Mouse (Mus musculus) ES-Bruce4 (cell line): ENCODE results near the gene Clec3b. TPM values are rescaled to one million over a fixed set of nuclear protein-coding genes. Genes with fewer than 3 reads are reported as not detected.

Source experiments
- H3K27ac ChIP-seq: 2 replicates; pipeline ENCODE4 v1.5.1; 2012; ENCODE audit warnings: low read length, inconsistent platforms; ENCODE audit not compliant: insufficient read depth
- H3K27me3 ChIP-seq: 2 replicates; pipeline ENCODE4 v1.6.1; 2012; ENCODE audit warnings: mild to moderate bottlenecking, low read length, inconsistent platforms; ENCODE audit not compliant: control insufficient read depth, poor library complexity, insufficient read depth, severe bottlenecking
- H3K36me3 ChIP-seq: 2 replicates; pipeline ENCODE4 v1.6.1; 2012; ENCODE audit warnings: inconsistent platforms, mild to moderate bottlenecking, low read length, moderate library complexity; ENCODE audit not compliant: control insufficient read depth, poor library complexity, insufficient read depth, severe bottlenecking
- H3K4me1 ChIP-seq: one replicate; pipeline ENCODE4 v1.8.1; 2011; ENCODE audit warnings: low read length; ENCODE audit not compliant: control insufficient read depth, insufficient read depth
- H3K4me3 ChIP-seq: 2 replicates; pipeline ENCODE4 v1.5.1; 2011; ENCODE audit warnings: low read depth, mild to moderate bottlenecking, low read length
- H3K9ac ChIP-seq: 2 replicates; pipeline ENCODE4 v1.6.1; 2012; ENCODE audit warnings: low read depth, mild to moderate bottlenecking, inconsistent platforms; ENCODE audit not compliant: poor library complexity, severe bottlenecking
- H3K9me3 ChIP-seq: replicated peaks from 2 replicates; pipeline ENCODE4 v1.6.1; 2012; ENCODE audit warnings: mild to moderate bottlenecking, low read length, inconsistent platforms; ENCODE audit not compliant: control insufficient read depth, poor library complexity, insufficient read depth, severe bottlenecking
- CTCF ChIP-seq: IDR thresholded peaks from one replicate; pipeline ENCODE4 v1.8.1; 2011; ENCODE audit warnings: low read depth, low read length
- EP300 ChIP-seq: IDR thresholded peaks from 2 replicates; pipeline ENCODE4 v1.6.1; 2011; ENCODE audit warnings: low read depth, low read length; ENCODE audit not compliant: insufficient read depth
- POLR2A ChIP-seq: IDR thresholded peaks from one replicate; pipeline ENCODE4 v1.8.1; 2011; ENCODE audit warnings: low read length; ENCODE audit not compliant: insufficient read depth
- polyA plus RNA-seq: library from polyadenylated mRNA; stranded (reverse); fragments of >200 nt; gene quantifications from 2 replicates; pipeline ENCODE4 v1.2.4, GENCODE M21; 2011; ENCODE audit warnings: low read depth; ENCODE audit not compliant: missing spikeins, insufficient read depth, insufficient read length

Gene Clec3b
- polyA plus RNA-seq, 1 experiment = not detected

DNA sequence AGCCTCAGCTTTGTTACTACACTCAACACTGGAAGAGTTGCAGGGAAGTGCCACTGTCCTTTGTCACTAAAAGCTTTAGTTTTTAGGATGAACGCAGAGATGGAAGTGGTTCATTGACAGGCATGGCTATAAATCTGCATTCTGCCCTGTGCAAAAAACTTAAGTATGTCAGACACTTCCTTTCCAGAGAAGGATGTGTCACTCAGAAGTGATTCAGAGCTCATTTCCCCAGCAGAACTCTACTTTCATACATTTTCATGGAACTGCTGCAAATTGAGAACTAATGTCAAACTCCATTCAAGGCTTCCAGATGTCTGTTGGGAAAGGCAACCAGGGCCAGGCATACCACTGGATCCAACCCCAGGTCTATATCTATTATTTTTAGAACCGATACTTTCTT is 37.5 kb downstream of the Clec3b start:
- TF ChIP-seq CTCF = no peak
- Histone ChIP-seq H3K4me1 (no peaks in the 10 kb centered on the region), H3K9me3 (peaks cover 18% of the 10 kb centered on the region)

DNA sequence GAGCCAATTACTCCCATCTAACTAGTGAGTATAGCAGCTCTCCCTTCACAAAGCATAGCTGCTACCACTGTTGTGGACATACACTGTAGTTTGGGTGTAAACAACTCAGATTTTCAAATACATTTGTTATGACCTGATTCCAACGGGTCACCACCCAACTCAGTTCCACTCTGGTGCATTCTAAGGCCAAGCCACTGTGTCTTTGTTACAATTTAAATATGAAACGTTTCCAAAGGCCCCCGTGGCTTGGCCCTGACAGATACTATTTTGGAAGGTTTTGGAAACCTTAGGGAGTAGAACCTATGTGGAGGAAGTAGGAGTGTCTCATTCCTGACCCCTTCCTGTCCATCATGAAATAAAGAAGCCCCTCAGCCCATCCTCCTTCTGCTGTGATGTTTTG is 49.4 kb downstream of the Clec3b start:
- TF ChIP-seq POLR2A (no peak), CTCF (no peak), EP300 (no peak)

More for the DNA sequence above, 37.5 kb downstream of the Clec3b start:
- Histone ChIP-seq H3K4me3 (no peak overlapping the region), H3K36me3 (no peaks in the 10 kb centered on the region), H3K27ac (no peak overlapping the region), H3K9ac (no peak overlapping the region), H3K27me3 (no peaks in the 10 kb centered on the region)

DNA sequence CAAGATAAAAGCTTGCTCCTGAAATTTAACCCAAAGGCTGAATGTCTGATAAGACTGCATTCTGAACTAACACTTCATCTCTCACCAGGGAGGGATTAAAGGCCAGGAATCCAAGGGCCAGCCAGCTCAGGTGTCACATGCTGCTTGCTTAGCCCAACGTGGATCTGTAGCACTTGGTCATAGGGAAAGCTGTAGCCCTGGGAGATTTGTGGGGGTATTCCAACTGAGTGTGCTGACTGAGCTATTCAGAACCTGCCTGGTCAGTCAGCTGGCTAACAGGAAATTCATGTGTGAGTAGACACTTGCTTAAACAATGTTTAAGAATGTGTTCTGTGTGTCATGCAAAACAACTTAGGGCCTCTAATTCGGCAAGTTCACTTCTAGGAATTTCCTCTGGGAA is 55.8 kb downstream of the Clec3b start:
- Histone ChIP-seq H3K27me3 (no peaks in the 10 kb centered on the region; the same call in 1 of the 2 replicates), H3K4me3 (no peak overlapping the region), H3K36me3 (no peaks in the 10 kb centered on the region), H3K27ac (peak overlapping the region; percentile 26; the same call in 1 of the 2 replicates), H3K9ac (no peak overlapping the region), H3K4me1 (peaks cover 2% of the 10 kb centered on the region), H3K9me3 (no peaks in the 10 kb centered on the region)
- TF ChIP-seq EP300 (no peak), CTCF (no peak), POLR2A (no peak)

More for the DNA sequence above, 49.4 kb downstream of the Clec3b start:
- Histone ChIP-seq H3K36me3 (no peaks in the 10 kb centered on the region), H3K4me1 (no peaks in the 10 kb centered on the region), H3K4me3 (no peak overlapping the region), H3K27ac (no peak overlapping the region), H3K9me3 (peaks cover 23% of the 10 kb centered on the region), H3K27me3 (no peaks in the 10 kb centered on the region), H3K9ac (no peak overlapping the region)

DNA sequence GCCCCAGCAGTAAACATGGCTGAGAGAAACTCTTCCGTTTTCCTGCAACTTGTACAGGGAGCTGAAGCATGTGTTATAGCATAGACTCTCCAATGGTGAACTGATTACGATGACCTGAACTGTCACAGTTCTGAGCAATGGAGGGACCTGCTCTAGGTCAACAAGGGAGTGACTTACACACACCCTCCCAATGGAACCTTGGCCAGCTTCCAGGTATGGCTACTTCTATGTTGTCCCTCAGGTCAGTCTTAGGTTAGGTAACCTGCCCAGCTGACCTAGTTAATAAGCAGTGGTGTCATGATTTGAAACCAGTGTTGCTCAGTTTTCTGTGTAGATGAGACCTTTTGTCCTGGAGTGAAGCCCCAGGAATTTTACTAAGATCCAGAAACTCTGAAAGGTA is 56.2 kb downstream of the Clec3b start:
- H3K27ac ChIP-seq = peak overlapping the region; percentile 26; the same call in 1 of the 2 replicates

More for the DNA sequence above, 56.2 kb downstream of the Clec3b start:
- H3K36me3 ChIP-seq = no peaks in the 10 kb centered on the region
- H3K4me1 ChIP-seq = peaks cover 2% of the 10 kb centered on the region
- no peaks in the 10 kb centered on the region for H3K9me3 ChIP-seq
- no peak overlapping the region for H3K4me3 ChIP-seq
- no peaks in the 10 kb centered on the region; the same call in 1 of the 2 replicates for H3K27me3 ChIP-seq
- no peak overlapping the region for H3K9ac ChIP-seq
- TF ChIP-seq POLR2A = no peak
- TF ChIP-seq EP300 = no peak
- no peak for TF ChIP-seq CTCF

Other genes starting within 250 kb of the Clec3b start
- 15.2 and 18.6 TPM in 2 replicates for gene Zfp105, start 227.9 kb upstream of the Clec3b start, polyA plus RNA-seq
- gene 1110059G10Rik, start 199.9 kb upstream of the Clec3b start, polyA plus RNA-seq = 19.6 and 22.1 TPM in 2 replicates
- 192 and 204 TPM in 2 replicates for gene Kif15, start 199.9 kb upstream of the Clec3b start, polyA plus RNA-seq
- 2.2 and 3.2 TPM in 2 replicates for gene Tmem42, start 129.6 kb upstream of the Clec3b start, polyA plus RNA-seq
- not detected in 2 replicates for gene Tgm4, start 116.2 kb upstream of the Clec3b start, polyA plus RNA-seq
- gene Zdhhc3, start 37.7 kb upstream of the Clec3b start, polyA plus RNA-seq = 48.2 and 51.2 TPM in 2 replicates
- gene Exosc7, start 37.7 kb upstream of the Clec3b start, polyA plus RNA-seq = 74.7 and 75.4 TPM in 2 replicates
- 37.7 and 40.2 TPM in 2 replicates for gene Cdcp1, start 65.1 kb downstream of the Clec3b start, polyA plus RNA-seq
- gene Tmem158, start 109.8 kb downstream of the Clec3b start, polyA plus RNA-seq = 5.2 and 5.4 TPM in 2 replicates
- gene Lars2, start 216.0 kb downstream of the Clec3b start, polyA plus RNA-seq = 6,627 and 6,889 TPM in 2 replicates